Mouse (Mus musculus) C2C12 (cell line): ENCODE results near the gene Vegfd.

Experiments used
- CEBPB ChIP-seq: IDR thresholded peaks from one replicate; pipeline ENCODE4 v1.6.1; 2011; ENCODE audit warnings: low read depth, mild to moderate bottlenecking, control low read depth, moderate library complexity
- CTCF ChIP-seq: IDR thresholded peaks from one replicate; pipeline ENCODE4 v1.5.1; 2011; ENCODE audit not compliant: control insufficient read depth, insufficient read depth, insufficient read length
- MAX ChIP-seq: IDR thresholded peaks from one replicate; pipeline ENCODE4 v1.6.1; 2011; ENCODE audit warnings: mild to moderate bottlenecking, control low read depth
- MYOD1 ChIP-seq: IDR thresholded peaks from one replicate; pipeline ENCODE4 v1.6.1; 2011; ENCODE audit warnings: low read depth; ENCODE audit not compliant: control insufficient read depth, insufficient read length
- MYOG ChIP-seq: IDR thresholded peaks from one replicate; pipeline ENCODE4 v1.6.1; 2011; ENCODE audit not compliant: control insufficient read depth, insufficient read length; ENCODE audit errors: extremely low read depth
- USF1 ChIP-seq: IDR thresholded peaks from one replicate; pipeline ENCODE4 v1.6.1; 2011; ENCODE audit warnings: low read depth, mild to moderate bottlenecking, control low read depth, moderate library complexity

GRCm38 (mm10) chrX:164424821-164425220, 51.6 kb downstream of the Vegfd start:
- no peak for TF ChIP-seq CTCF
- no peak for TF ChIP-seq MYOG
- TF ChIP-seq CEBPB: no peak
- no peak for TF ChIP-seq USF1
- no peak for TF ChIP-seq MAX
- no peak for TF ChIP-seq MYOD1
